Mouse (Mus musculus) heart, embryonic 15.5 days (tissue): ENCODE data around the gene Stx8. TPM values are rescaled to one million over a fixed set of nuclear protein-coding genes. Genes with fewer than 3 reads are reported as not detected.

ENCODE experiments used
- ATAC-seq: fragments of 200-750 bp; cut with Nextera tagmentation; replicated peaks from 2 replicates; pipeline ENCODE4 v1.8.0; 2017; ENCODE audit warnings: low read depth, moderate TSS enrichment; ENCODE audit not compliant: insufficient number of reproducible peaks, insufficient read depth, low FRiP score
- H3K27ac ChIP-seq: fragments of 300-500 bp; sonication (generic); 2 replicates; pipeline ENCODE4 v1.5.1; 2015; ENCODE audit warnings: mild to moderate bottlenecking, inconsistent platforms
- H3K27me3 ChIP-seq: fragments of 300-500 bp; sonication (generic); 2 replicates; pipeline ENCODE4 v1.6.1; 2015; ENCODE audit warnings: inconsistent platforms
- H3K36me3 ChIP-seq: fragments of 300-500 bp; sonication (generic); 2 replicates; pipeline ENCODE4 v1.6.1; 2015; ENCODE audit warnings: mild to moderate bottlenecking, inconsistent platforms
- H3K4me1 ChIP-seq: fragments of 300-500 bp; sonication (generic); replicated peaks from 2 replicates; pipeline ENCODE4 v1.6.1; 2015; ENCODE audit warnings: inconsistent platforms
- H3K4me2 ChIP-seq: fragments of 300-500 bp; sonication (generic); 2 replicates; pipeline ENCODE4 v1.6.1; 2015; ENCODE audit warnings: inconsistent platforms, mild to moderate bottlenecking, moderate library complexity
- H3K4me3 ChIP-seq: fragments of 300-500 bp; sonication (generic); 2 replicates; pipeline ENCODE4 v1.5.1; 2015; ENCODE audit warnings: mild to moderate bottlenecking, inconsistent platforms
- H3K9ac ChIP-seq: fragments of 300-500 bp; sonication (generic); 2 replicates; pipeline ENCODE4 v1.6.1; 2015; ENCODE audit warnings: mild to moderate bottlenecking, inconsistent platforms
- H3K9me3 ChIP-seq: fragments of 300-500 bp; sonication (generic); replicated peaks from 2 replicates; pipeline ENCODE4 v1.6.1; 2016; ENCODE audit warnings: inconsistent platforms
- WGBS: fragments of 180-500 bp; shearing (Covaris S2); methylation state at CpG from one replicate; pipeline ENCODE4 v1.1.7; 2015; ENCODE audit warnings: mixed read lengths; 5-methylcytosine and 5-hydroxymethylcytosine counted together
- microRNA-seq: library from miRNA; unstranded; fragments of <30 nt; microRNA quantifications from one replicate; pipeline ENCODE4, GENCODE M21; 2016
- polyA plus RNA-seq: library from polyadenylated mRNA; unstranded; fragments of >200 nt; fragmentation: Nextera tagmentation; extraction: Ambion mirVana; gene quantifications from 2 replicates; pipeline ENCODE4 v1.2.1, GENCODE M21; 2015

Stx8 gene
- polyA plus RNA-seq, 1 experiment from 2014 or later: 61.7 TPM

- Histone ChIP-seq H3K27ac (no peak overlapping the region), H3K9me3 (no peaks in the 10 kb centered on the region), H3K4me3 (no peak overlapping the region), H3K9ac (no peak overlapping the region), H3K4me1 (peaks cover 12% of the 10 kb centered on the region; the same call in 1 of the 2 replicates), H3K27me3 (no peaks in the 10 kb centered on the region), H3K4me2 (no peak overlapping the region), H3K36me3 (no peaks in the 10 kb centered on the region)
- 61% methylated on average over 5 of the region's 5 CpGs for WGBS
- no peak for ATAC-seq
Observed at GRCm38 (mm10) chr11:68239756-68240155, 273.8 kb downstream of the Stx8 start.

DNA sequence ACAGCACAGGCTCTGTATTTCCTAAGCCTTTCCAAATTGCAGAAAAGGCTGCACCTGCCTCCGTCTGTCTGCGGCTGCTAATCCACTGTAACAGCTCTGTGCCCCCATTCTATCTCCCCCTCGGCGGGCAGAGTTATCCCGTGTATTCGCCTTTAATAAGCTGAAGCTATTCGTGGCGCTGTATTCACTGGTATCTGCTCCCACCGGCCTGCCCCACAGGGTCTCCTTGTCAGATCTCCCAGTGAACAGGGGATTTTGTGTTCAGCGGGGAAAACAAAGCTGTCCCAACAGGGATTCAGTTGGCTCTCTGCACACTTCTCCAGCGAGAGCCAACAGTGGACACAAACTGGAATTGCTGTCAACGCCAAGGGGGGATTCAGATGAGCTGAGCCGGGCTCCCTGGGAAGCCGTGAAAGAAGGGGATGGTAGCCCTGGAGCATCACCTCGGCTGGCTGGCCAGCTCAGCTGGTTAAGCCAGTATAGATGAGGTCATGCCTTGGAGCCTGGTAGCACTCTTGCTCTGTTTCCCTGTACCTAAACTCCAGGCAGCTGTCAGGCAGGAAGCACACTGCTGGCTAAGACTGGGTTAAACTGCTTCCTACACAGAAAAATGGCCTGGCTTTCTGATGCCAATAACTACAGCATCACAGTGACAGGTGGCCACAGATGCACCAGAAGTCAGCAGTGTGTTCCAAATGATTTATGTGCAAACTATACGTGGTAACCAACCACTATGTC is 278.4 kb downstream of the Stx8 start:
- 0 out of 2 replicates have a peak, but pooled peaks cover 6% of the 10 kb centered on the region for H3K4me1 ChIP-seq
- ATAC-seq: no peak
- no peak overlapping the region for H3K27ac ChIP-seq
- H3K9me3 ChIP-seq: no peaks in the 10 kb centered on the region
- H3K27me3 ChIP-seq: no peaks in the 10 kb centered on the region
- no peaks in the 10 kb centered on the region for H3K36me3 ChIP-seq
- no peak overlapping the region for H3K9ac ChIP-seq
- no peak overlapping the region for H3K4me3 ChIP-seq
- no peak overlapping the region for H3K4me2 ChIP-seq
- 57% methylated on average over 16 of the region's 16 CpGs for WGBS

- Histone ChIP-seq H3K27me3 (no peaks in the 10 kb centered on the region), H3K4me3 (no peak overlapping the region)
- 86% methylated on average over 5 of the region's 5 CpGs for WGBS
Observed at GRCm38 (mm10) chr11:68244992-68245261, 278.9 kb downstream of the Stx8 start.

GRCm38 (mm10) chr11:68247897-68248296 is 281.9 kb downstream of the Stx8 start:
- H3K4me2 ChIP-seq: no peak overlapping the region
- 0 out of 2 replicates have a peak, but pooled peaks cover 4% of the 10 kb centered on the region for H3K4me1 ChIP-seq
- no peak overlapping the region for H3K4me3 ChIP-seq
- H3K27me3 ChIP-seq: no peaks in the 10 kb centered on the region
- H3K9me3 ChIP-seq: no peaks in the 10 kb centered on the region
- no peak overlapping the region for H3K27ac ChIP-seq
- no peaks in the 10 kb centered on the region for H3K36me3 ChIP-seq
- no peak overlapping the region for H3K9ac ChIP-seq
- 40% methylated on average over 6 of the region's 6 CpGs for WGBS
- no peak for ATAC-seq

More at GRCm38 (mm10) chr11:68244992-68245261, 278.9 kb downstream of the Stx8 start:
- Histone ChIP-seq H3K9me3 (no peaks in the 10 kb centered on the region), H3K36me3 (no peaks in the 10 kb centered on the region), H3K9ac (no peak overlapping the region), H3K27ac (no peak overlapping the region), H3K4me2 (no peak overlapping the region), H3K4me1 (0 out of 2 replicates have a peak, but pooled peaks cover 6% of the 10 kb centered on the region)
- ATAC-seq: no peak

DNA sequence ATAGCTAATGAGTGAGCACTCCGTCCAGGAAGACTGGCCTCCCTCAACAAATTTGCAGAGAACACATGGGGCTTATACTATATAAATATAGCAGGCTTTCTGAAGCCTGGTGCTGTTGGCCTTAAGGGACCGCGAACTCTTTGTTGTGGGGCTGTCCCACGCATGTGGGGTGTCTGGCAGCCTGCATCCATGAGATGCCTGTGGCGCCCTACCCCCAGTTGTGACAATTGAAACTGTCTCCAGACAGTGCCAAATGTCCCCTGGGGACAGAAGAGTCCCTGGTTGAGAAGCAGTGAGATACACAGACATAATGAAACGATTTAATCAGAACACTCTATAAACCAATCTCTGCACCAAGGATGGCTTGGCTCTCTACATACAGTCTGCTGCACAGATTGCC is 284.1 kb downstream of the Stx8 start:
- no peak for ATAC-seq
- 82% methylated on average over 6 of the region's 6 CpGs for WGBS

DNA sequence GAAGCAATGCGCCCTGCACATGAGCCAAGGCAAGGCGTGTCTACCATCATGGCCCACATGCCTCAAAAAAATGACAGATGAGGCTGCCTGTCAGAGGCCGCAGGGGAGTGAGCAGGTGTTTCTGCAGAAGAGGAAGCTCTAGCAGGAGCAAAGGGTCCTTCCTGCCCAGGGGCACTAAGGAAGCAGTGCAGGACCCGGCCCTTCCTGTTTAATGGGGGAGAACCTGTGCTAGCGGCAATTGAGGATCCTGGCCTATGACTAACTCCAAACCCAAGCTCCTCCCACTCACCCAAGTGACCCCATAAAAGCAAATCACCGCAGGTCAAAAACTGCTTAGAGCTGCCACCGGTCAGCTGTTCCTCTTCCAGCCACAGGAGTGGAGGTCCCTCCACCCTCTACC is 287.5 kb downstream of the Stx8 start:
- Histone ChIP-seq H3K36me3 (no peaks in the 10 kb centered on the region), H3K9me3 (no peaks in the 10 kb centered on the region), H3K27me3 (no peaks in the 10 kb centered on the region), H3K27ac (no peak overlapping the region), H3K4me1 (peaks cover 5% of the 10 kb centered on the region), H3K9ac (no peak overlapping the region), H3K4me2 (no peak overlapping the region), H3K4me3 (no peak overlapping the region)
- 68% methylated on average over 7 of the region's 7 CpGs for WGBS
- no peak for ATAC-seq

More for the DNA sequence above, 284.1 kb downstream of the Stx8 start:
- Histone ChIP-seq H3K4me3 (no peak overlapping the region), H3K4me1 (peaks cover 5% of the 10 kb centered on the region), H3K36me3 (no peaks in the 10 kb centered on the region), H3K9ac (no peak overlapping the region), H3K27ac (no peak overlapping the region), H3K4me2 (no peak overlapping the region), H3K27me3 (no peaks in the 10 kb centered on the region), H3K9me3 (no peaks in the 10 kb centered on the region)

Small RNA genes lying within 50 kb of the gene (microRNA-seq; reads per million reads assigned to microRNA genes)
- gene Mir6406: not detected

Other genes starting within 250 kb of the Stx8 start
- not detected in 2 replicates for gene Glp2r, start 195.0 kb upstream of the Stx8 start, polyA plus RNA-seq
- not detected in 2 replicates for gene Gsg1l2, start 191.6 kb upstream of the Stx8 start, polyA plus RNA-seq
- 13.7 and 19.2 TPM in 2 replicates for gene Dhrs7c, start 168.0 kb upstream of the Stx8 start, polyA plus RNA-seq
- 0.86 and 0.95 TPM in 2 replicates for gene Usp43, start 44.0 kb upstream of the Stx8 start, polyA plus RNA-seq
- gene Cfap52, start 542 bp upstream of the Stx8 start, polyA plus RNA-seq: 0.28 and 0.42 TPM in 2 replicates